Mouse (Mus musculus) brain, embryonic 14.5 days (tissue): ENCODE data around the gene Cs.

Experiments used
- CTCF ChIP-seq: fragments of 200-500 bp; IDR thresholded peaks from 2 replicates; pipeline ENCODE4 v1.5.1; 2012; ENCODE audit warnings: inconsistent platforms, mild to moderate bottlenecking, moderate library complexity, borderline replicate concordance; ENCODE audit not compliant: insufficient read depth, insufficient read length; ENCODE audit errors: extremely low read depth
- POLR2A ChIP-seq: fragments of 200-500 bp; IDR thresholded peaks from 2 replicates; pipeline ENCODE4 v1.6.1; 2012; ENCODE audit warnings: mild to moderate bottlenecking, inconsistent platforms, borderline replicate concordance; ENCODE audit not compliant: poor library complexity, insufficient read depth, insufficient read length, severe bottlenecking; ENCODE audit errors: extremely low read depth

GRCm38 (mm10) chr10:128309654-128310053, 27.9 kb upstream of the Cs start:
- TF ChIP-seq CTCF: no peak
- TF ChIP-seq POLR2A: no peak
